Mouse (Mus musculus) limb, embryonic 14.5 days (tissue): Measurements from ENCODE around the gene Rbm25. TPM values are rescaled to one million over a fixed set of nuclear protein-coding genes. Genes with fewer than 3 reads are reported as not detected.

Source experiments
- ATAC-seq: fragments of 200-750 bp; cut with Nextera tagmentation; 2 replicates; pipeline ENCODE4 v1.8.0; 2017; ENCODE audit warnings: low read depth, moderate number of reproducible peaks, moderate TSS enrichment; ENCODE audit not compliant: low FRiP score
- DNase-seq: peaks from one replicate; pipeline ENCODE4 v3.0.0-alpha.2; 2015; ENCODE audit warnings: low spot score
- H3K27ac ChIP-seq: fragments of 300-500 bp; sonication (generic); replicated peaks from 2 replicates; pipeline ENCODE4 v1.5.1; 2014; ENCODE audit warnings: low read depth, mild to moderate bottlenecking, low read length, moderate library complexity, mixed read lengths
- H3K27me3 ChIP-seq: fragments of 300-500 bp; sonication (generic); 2 replicates; pipeline ENCODE4 v1.6.1; 2014; ENCODE audit warnings: low read length, mixed read lengths; ENCODE audit not compliant: control insufficient read depth, insufficient read depth
- H3K36me3 ChIP-seq: fragments of 300-500 bp; sonication (generic); 2 replicates; pipeline ENCODE4 v1.6.1; 2014; ENCODE audit warnings: mild to moderate bottlenecking, low read length, moderate library complexity, mixed read lengths; ENCODE audit not compliant: control insufficient read depth, insufficient read depth
- H3K4me1 ChIP-seq: fragments of 300-500 bp; sonication (generic); 2 replicates; pipeline ENCODE4 v1.6.1; 2014; ENCODE audit warnings: antibody characterized with exemption, low read length, mixed read lengths; ENCODE audit not compliant: control insufficient read depth, insufficient read depth
- H3K4me2 ChIP-seq: fragments of 300-500 bp; sonication (generic); replicated peaks from 2 replicates; pipeline ENCODE4 v1.6.1; 2014; ENCODE audit warnings: low read depth, mild to moderate bottlenecking, low read length, moderate library complexity; ENCODE audit not compliant: severe bottlenecking
- H3K4me3 ChIP-seq: fragments of 300-500 bp; sonication (generic); replicated peaks from 2 replicates; pipeline ENCODE4 v1.5.1; 2014; ENCODE audit warnings: low read length
- H3K9ac ChIP-seq: fragments of 300-500 bp; sonication (generic); 2 replicates; pipeline ENCODE4 v1.6.1; 2014; ENCODE audit warnings: mild to moderate bottlenecking, low read depth, low read length, moderate library complexity; ENCODE audit not compliant: severe bottlenecking
- H3K9me3 ChIP-seq: fragments of 300-500 bp; sonication (generic); 2 replicates; pipeline ENCODE4 v1.6.1; 2016; ENCODE audit warnings: low read length; ENCODE audit not compliant: control insufficient read depth
- POLR2A ChIP-seq: fragments of 200-500 bp; IDR thresholded peaks from 2 replicates; pipeline ENCODE4 v1.8.0; 2012; ENCODE audit warnings: inconsistent platforms, mild to moderate bottlenecking, moderate library complexity, borderline replicate concordance; ENCODE audit not compliant: insufficient read depth, insufficient read length; ENCODE audit errors: extremely low read depth
- WGBS: fragments of 180-500 bp; shearing (Covaris S2); extraction: QIAGEN DNeasy Blood & Tissue Kit; methylation state at CpG from one replicate; pipeline ENCODE4 v1.1.7; 2014; 5-methylcytosine and 5-hydroxymethylcytosine counted together
- polyA plus RNA-seq, 2 experiments: library from polyadenylated mRNA; depleted of rRNA in 1 of 2; stranded (reverse) in 1 of 2; unstranded in 1 of 2; fragments of >200 nt; fragmentation: Nextera tagmentation in 1 of 2; extraction: Ambion mirVana in 1 of 2; gene quantifications; 2 replicates each; pipeline versions ENCODE4 v1.2.1 to v1.2.3; 2012 to 2014

Rbm25 gene
- polyA plus RNA-seq, 2 experiments, result 149 to 212 TPM

- no peak for TF ChIP-seq POLR2A
- peak; percentile 94 for DNase-seq
- Histone ChIP-seq H3K4me3 (no peak overlapping the region), H3K9ac (no peak overlapping the region), H3K36me3 (peaks cover 53% of the 10 kb centered on the region), H3K27me3 (no peaks in the 10 kb centered on the region), H3K27ac (no peak overlapping the region), H3K9me3 (no peaks in the 10 kb centered on the region), H3K4me1 (no peaks in the 10 kb centered on the region), H3K4me2 (no peak overlapping the region)
- WGBS, result 44% methylated on average over 2 of the region's 2 CpGs
- ATAC-seq, result no peak
Measured at GRCm38 (mm10) chr12:83713749-83714148, 82.7 kb downstream of the Rbm25 start.

GRCm38 (mm10) chr12:83716416-83717184 lies 85.6 kb downstream of the Rbm25 start:
- H3K4me1 ChIP-seq, result no peaks in the 10 kb centered on the region
- no peak for TF ChIP-seq POLR2A
- DNase-seq (no peak), ATAC-seq (no peak)
- no peak overlapping the region for H3K4me2 ChIP-seq
- H3K36me3 ChIP-seq, result peaks cover 67% of the 10 kb centered on the region
- no peak overlapping the region for H3K27ac ChIP-seq
- no peak overlapping the region for H3K4me3 ChIP-seq
- H3K9me3 ChIP-seq, result no peaks in the 10 kb centered on the region
- WGBS, result 87% methylated on average over 15 of the region's 15 CpGs
- no peaks in the 10 kb centered on the region for H3K27me3 ChIP-seq
- no peak overlapping the region for H3K9ac ChIP-seq

- no peak for ATAC-seq
- H3K9me3 ChIP-seq, result no peaks in the 10 kb centered on the region
- no peaks in the 10 kb centered on the region for H3K4me1 ChIP-seq
- H3K9ac ChIP-seq, result no peak overlapping the region
- peaks cover 69% of the 10 kb centered on the region for H3K36me3 ChIP-seq
- H3K4me3 ChIP-seq, result no peak overlapping the region
- no peaks in the 10 kb centered on the region for H3K27me3 ChIP-seq
- 95% methylated on average over 1 of the region's 1 CpGs for WGBS
- DNase-seq, result no peak
- no peak overlapping the region for H3K27ac ChIP-seq
- no peak for TF ChIP-seq POLR2A
- no peak overlapping the region for H3K4me2 ChIP-seq
Measured at GRCm38 (mm10) chr12:83719431-83719830, 88.4 kb downstream of the Rbm25 start.

GRCm38 (mm10) chr12:83721281-83721680 lies 90.2 kb downstream of the Rbm25 start:
- DNase-seq, result peak; percentile 52
- 44% methylated on average over 6 of the region's 6 CpGs for WGBS
- H3K9ac ChIP-seq, result no peak overlapping the region; the same call in 1 of the 2 replicates
- no peak for TF ChIP-seq POLR2A
- no peaks in the 10 kb centered on the region for H3K27me3 ChIP-seq
- H3K36me3 ChIP-seq, result peaks cover 70% of the 10 kb centered on the region
- ATAC-seq, result 0 out of 2 replicates have a peak, but pooled peaks have one; percentile 12
- no peaks in the 10 kb centered on the region for H3K4me1 ChIP-seq
- no peaks in the 10 kb centered on the region for H3K9me3 ChIP-seq
- H3K4me2 ChIP-seq, result no peak overlapping the region
- H3K27ac ChIP-seq, result peak overlapping the region; percentile 70
- H3K4me3 ChIP-seq, result no peak overlapping the region

GRCm38 (mm10) chr12:83723037-83723436 lies 92.0 kb downstream of the Rbm25 start:
- Histone ChIP-seq H3K4me1 (no peaks in the 10 kb centered on the region), H3K9me3 (no peaks in the 10 kb centered on the region), H3K36me3 (peaks cover 67% of the 10 kb centered on the region), H3K27ac (no peak overlapping the region), H3K4me3 (no peak overlapping the region), H3K27me3 (no peaks in the 10 kb centered on the region), H3K4me2 (no peak overlapping the region), H3K9ac (no peak overlapping the region)
- 86% methylated on average over 3 of the region's 3 CpGs for WGBS
- DNase-seq (no peak), ATAC-seq (no peak)
- no peak for TF ChIP-seq POLR2A
